In the genomic region with DNA sequence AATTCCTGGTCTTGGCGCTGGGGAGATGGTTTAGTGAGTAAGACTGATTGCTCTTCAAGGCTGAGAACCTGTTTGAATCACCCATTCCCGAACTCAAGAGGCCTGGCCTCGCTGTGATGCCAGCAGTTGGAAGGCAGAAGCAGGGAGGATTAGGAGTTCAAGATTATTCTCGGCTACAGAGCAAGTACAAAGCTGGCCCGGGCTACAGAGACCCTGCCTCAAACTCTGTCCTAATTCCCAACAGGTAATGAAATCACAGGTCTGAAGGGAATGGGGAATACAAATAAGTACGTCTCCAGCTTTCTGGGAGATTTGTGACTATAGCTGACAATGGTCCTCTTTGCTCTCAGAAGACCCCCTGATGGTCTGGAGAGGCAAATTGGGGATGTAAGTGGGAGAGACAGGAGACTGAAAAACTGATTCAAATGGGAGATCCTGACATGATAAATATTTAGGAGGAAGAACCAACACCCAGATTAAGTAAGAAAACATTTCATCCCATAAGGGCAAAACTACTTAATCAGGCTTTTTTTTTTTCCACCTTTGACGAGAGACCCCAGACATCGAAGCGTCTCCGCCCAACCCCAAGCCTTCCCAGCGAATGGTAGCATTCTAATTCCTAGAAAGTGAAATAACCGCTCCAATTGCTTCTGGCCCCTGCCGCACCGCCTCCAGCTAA, we compare ENCODE assay signal across 8 mouse cellular contexts. TPM values are rescaled to one million over a fixed set of nuclear protein-coding genes. Genes with fewer than 3 reads are reported as not detected.
DNase-seq lines count a peak whose midpoint lies in the region; ATAC-seq and TF ChIP-seq lines count a peak whose summit lies in the region.

No protein-coding gene starts in this region.

- peak overlapping the region; percentile 69 for H3K4me3 ChIP-seq in spleen, adult 2 months (ENCODE audit: extremely low read depth, insufficient read depth, insufficient read length)
- peak overlapping the region; percentile 79 for H3K4me3 ChIP-seq in hindbrain, embryonic 11.5 days (ENCODE audit: low read depth, low read length)
- H3K4me3 ChIP-seq in midbrain, embryonic 15.5 days = peak overlapping the region; percentile 97

- TF ChIP-seq CTCF in spleen, adult 2 months (IDR thresholded peaks at IDR 0.05; ENCODE audit: extremely low read depth, insufficient read depth, insufficient read length, insufficient replicate concordance) = no peak

- H3K36me3 ChIP-seq in spleen, adult 2 months (ENCODE audit: control insufficient read depth, insufficient read depth, low read length) = no peaks in the 10 kb centered on the region
- no peaks in the 10 kb centered on the region for H3K36me3 ChIP-seq in hindbrain, embryonic 11.5 days (ENCODE audit: control insufficient read depth, insufficient read depth, low read length)
- H3K36me3 ChIP-seq in midbrain, embryonic 15.5 days (replicated peaks) = no peaks in the 10 kb centered on the region

- TF ChIP-seq POLR2A in spleen, adult 2 months (IDR thresholded peaks at IDR 0.05; ENCODE audit: low read depth, low read length) = no peak

- no peaks in the 10 kb centered on the region for H3K27me3 ChIP-seq in spleen, adult 2 months (ENCODE audit: control insufficient read depth, insufficient read depth, low read length)
- no peaks in the 10 kb centered on the region for H3K27me3 ChIP-seq in hindbrain, embryonic 11.5 days (ENCODE audit: control insufficient read depth, insufficient read depth, low read length)
- H3K27me3 ChIP-seq in midbrain, embryonic 15.5 days (replicated peaks) = no peaks in the 10 kb centered on the region

- H3K27ac ChIP-seq in spleen, adult 2 months (ENCODE audit: insufficient read depth, low read length) = no peak overlapping the region
- peak overlapping the region; percentile 47; the same call in 1 of the 2 replicates for H3K27ac ChIP-seq in hindbrain, embryonic 11.5 days (ENCODE audit: low read depth, low read length)
- peak overlapping the region; percentile 100 for H3K27ac ChIP-seq in midbrain, embryonic 15.5 days

- peaks cover 5% of the 10 kb centered on the region; the same call in 1 of the 2 replicates for H3K4me1 ChIP-seq in spleen, adult 2 months (ENCODE audit: control insufficient read depth, insufficient read depth, insufficient read length)
- H3K4me1 ChIP-seq in hindbrain, embryonic 11.5 days (replicated peaks; ENCODE audit: control insufficient read depth, insufficient read depth, low read length) = peaks cover 6% of the 10 kb centered on the region
- H3K4me1 ChIP-seq in midbrain, embryonic 15.5 days = peaks cover 45% of the 10 kb centered on the region

- peak; percentile 38 for DNase-seq in cerebellum, adult 11 months
- DNase-seq in cerebellum, postnatal 36 days = no peak
- no peak for DNase-seq in spleen, adult 2 months (ENCODE audit: low read depth in 1 of 2, low spot score in 2 of 2)
- no peak for DNase-seq in spleen, postnatal 14 days (ENCODE audit: low spot score in 2 of 2)
- DNase-seq in hindbrain, embryonic 11.5 days (ENCODE audit: low spot score) = peak; percentile 10
- no peak for DNase-seq in right cerebral cortex, postnatal 14 days
- DNase-seq in yolk sac, embryonic 10.5 days (ENCODE audit: low spot score) = no peak

- peak overlapping the region; percentile 40 for H3K4me2 ChIP-seq in hindbrain, embryonic 11.5 days (replicated peaks; ENCODE audit: low read depth, low read length)
- peak overlapping the region; percentile 81 for H3K4me2 ChIP-seq in midbrain, embryonic 15.5 days

- peak overlapping the region; percentile 13; the same call in 1 of the 2 replicates for H3K9ac ChIP-seq in hindbrain, embryonic 11.5 days (ENCODE audit: low read depth, low read length)
- H3K9ac ChIP-seq in midbrain, embryonic 15.5 days = peak overlapping the region; percentile 40

- ATAC-seq in hindbrain, embryonic 11.5 days (ENCODE audit: low FRiP score) = no peak
- ATAC-seq in midbrain, embryonic 15.5 days (replicated peaks) = no peak

- H3K9me3 ChIP-seq in hindbrain, embryonic 11.5 days (ENCODE audit: control insufficient read depth, low read length) = no peaks in the 10 kb centered on the region
- H3K9me3 ChIP-seq in midbrain, embryonic 15.5 days = no peaks in the 10 kb centered on the region

- WGBS in spleen, adult 2 months = 26% methylated on average over 14 of the region's 14 CpGs
- 6% methylated on average over 14 of the region's 14 CpGs for WGBS in hindbrain, embryonic 11.5 days
- WGBS in midbrain, embryonic 15.5 days = 3% methylated on average over 14 of the region's 14 CpGs

RNA-seq across cellular contexts. Expression of a gene that starts 0.8 kb away (rescaled TPM):
- 153 and 204 TPM in 2 replicates for polyA plus RNA-seq in spleen, adult 2 months (2012; rRNA removed)
- 61.8 and 76.6 TPM in 2 replicates for polyA plus RNA-seq in hindbrain, embryonic 11.5 days (2014; fragmentation: Nextera tagmentation; extraction: Ambion mirVana)
- polyA plus RNA-seq in midbrain, embryonic 15.5 days (2015; fragmentation: Nextera tagmentation; extraction: Ambion mirVana) = 25.3 and 34.1 TPM in 2 replicates

RNA-seq across cellular contexts. Expression of a gene that starts 1.1 kb away (rescaled TPM):
- polyA plus RNA-seq in spleen, adult 2 months (2012; rRNA removed) = 0.47 TPM in 1 of 2 replicates, not detected in the other
- 0.99 and 1.3 TPM in 2 replicates for polyA plus RNA-seq in hindbrain, embryonic 11.5 days (2014; fragmentation: Nextera tagmentation; extraction: Ambion mirVana)
- polyA plus RNA-seq in midbrain, embryonic 15.5 days (2015; fragmentation: Nextera tagmentation; extraction: Ambion mirVana) = 0.86 and 1.5 TPM in 2 replicates

RNA-seq across cellular contexts. Expression of a gene that starts 20.3 kb away (rescaled TPM):
- not detected in 2 replicates for polyA plus RNA-seq in spleen, adult 2 months (2012; rRNA removed)
- polyA plus RNA-seq in hindbrain, embryonic 11.5 days (2014; fragmentation: Nextera tagmentation; extraction: Ambion mirVana) = not detected in 2 replicates
- not detected in 2 replicates for polyA plus RNA-seq in midbrain, embryonic 15.5 days (2015; fragmentation: Nextera tagmentation; extraction: Ambion mirVana)

Comparison
In these comparisons a context has a peak if more than half of its experiments do, and no peak if none do; other contexts are left out.
1. DNase-seq: peak in cerebellum, adult 11 months (single experiment) and hindbrain, embryonic 11.5 days (single experiment); none in cerebellum, postnatal 36 days (0 of 2), spleen, adult 2 months (0 of 2), spleen, postnatal 14 days (0 of 2), right cerebral cortex, postnatal 14 days (single experiment) and yolk sac, embryonic 10.5 days (single experiment).
2. Peak in every context shown above with its lines, with median percentiles within 50 percentile points of each other: H3K4me3 ChIP-seq.